Mouse (Mus musculus) MEL (cell line): ENCODE measurements around the gene 2200002J24Rik. TPM values are rescaled to one million over a fixed set of nuclear protein-coding genes. Genes with fewer than 3 reads are reported as not detected.

ENCODE experiments used
- DNase-seq: peaks from one replicate; pipeline ENCODE4 v3.0.0; 2011; ENCODE audit warnings: low read depth, low spot score
- H3K27ac ChIP-seq: 2 replicates; pipeline ENCODE4 v1.5.1; 2012; ENCODE audit warnings: low read depth, mild to moderate bottlenecking, control low read depth, low read length, moderate library complexity; ENCODE audit not compliant: control insufficient read depth
- H3K27me3 ChIP-seq, 2 experiments: fragments of 150-350 bp in 1 of 2; sonication (generic) in 1 of 2; 2 replicates each; pipeline ENCODE4 v1.6.1; 2012; ENCODE audit warnings: low read length in 2 of 2, mild to moderate bottlenecking in 2 of 2, improper control_type of control experiment in 1 of 2, moderate library complexity in 1 of 2; ENCODE audit not compliant: insufficient read depth in 2 of 2, control insufficient read depth in 1 of 2
- H3K36me3 ChIP-seq, 2 experiments: 2 replicates each; pipeline ENCODE4 v1.6.1; 2012 to 2014; ENCODE audit warnings: low read length in 2 of 2, improper control_type of control experiment in 1 of 2, inconsistent platforms in 1 of 2, mild to moderate bottlenecking in 1 of 2; ENCODE audit not compliant: insufficient read depth in 2 of 2, control insufficient read depth in 1 of 2
- H3K4me1 ChIP-seq, 2 experiments: fragments of 150-350 bp in 1 of 2; sonication (generic) in 1 of 2; 2 replicates each; pipeline ENCODE4 v1.6.1; 2012; ENCODE audit warnings: low read length in 2 of 2, improper control_type of control experiment in 1 of 2, mild to moderate bottlenecking in 1 of 2; ENCODE audit not compliant: insufficient read depth in 2 of 2, control insufficient read depth in 1 of 2
- H3K4me3 ChIP-seq, 2 experiments: fragments of 150-350 bp in 1 of 2; sonication (generic) in 1 of 2; 2 replicates each; pipeline ENCODE4 v1.5.1; 2012; ENCODE audit warnings: low read depth in 2 of 2, low read length in 2 of 2, mild to moderate bottlenecking in 2 of 2, moderate library complexity in 2 of 2, control low read depth in 1 of 2, improper control_type of control experiment in 1 of 2; ENCODE audit not compliant: control insufficient read depth in 1 of 2, insufficient read depth in 1 of 2
- H3K79me2 ChIP-seq: 2 replicates; pipeline ENCODE4 v1.6.1; 2012; ENCODE audit warnings: mild to moderate bottlenecking, low read length, moderate library complexity; ENCODE audit not compliant: control insufficient read depth, poor library complexity, insufficient read depth
- H3K9ac ChIP-seq: 2 replicates; pipeline ENCODE4 v1.6.1; 2012; ENCODE audit warnings: low read depth, mild to moderate bottlenecking, control low read depth, low read length, moderate library complexity; ENCODE audit not compliant: control insufficient read depth, poor library complexity, severe bottlenecking
- H3K9me3 ChIP-seq: fragments of 150-350 bp; sonication (generic); replicated peaks from 2 replicates; pipeline ENCODE4 v1.6.1; 2012; ENCODE audit warnings: mild to moderate bottlenecking, low read length, improper control_type of control experiment, moderate library complexity; ENCODE audit not compliant: insufficient read depth
- CHD1 ChIP-seq: IDR thresholded peaks from 2 replicates; pipeline ENCODE4 v1.6.1; 2012; ENCODE audit warnings: low read depth, mild to moderate bottlenecking, inconsistent platforms, low read length, improper control_type of control experiment
- CTCF ChIP-seq, 3 experiments: IDR thresholded peaks in 2 of 3; conservative IDR thresholded peaks in 1 of 3; 2 replicates each; pipeline ENCODE4 v1.5.1; 2011 to 2012; ENCODE audit warnings: low read length in 3 of 3, low read depth in 2 of 3, mild to moderate bottlenecking in 2 of 3, improper control_type of control experiment in 1 of 3, inconsistent platforms in 1 of 3, mixed read lengths in 1 of 3, moderate library complexity in 1 of 3; ENCODE audit not compliant: control insufficient read depth in 1 of 3, insufficient read depth in 1 of 3, poor library complexity in 1 of 3, severe bottlenecking in 1 of 3
- E2F4 ChIP-seq: IDR thresholded peaks from 2 replicates; pipeline ENCODE4 v1.6.1; 2011; ENCODE audit warnings: low read depth, low read length, improper control_type of control experiment, borderline replicate concordance
- EP300 ChIP-seq, 2 experiments: IDR thresholded peaks; 2 replicates each; pipeline ENCODE4 v1.6.1; 2011; ENCODE audit warnings: improper control_type of control experiment in 2 of 2, low read length in 2 of 2, low read depth in 1 of 2, mild to moderate bottlenecking in 1 of 2
- ETS1 ChIP-seq: IDR thresholded peaks from 2 replicates; pipeline ENCODE4 v1.6.1; 2012; ENCODE audit warnings: low read depth, mild to moderate bottlenecking, inconsistent platforms, low read length, improper control_type of control experiment, moderate library complexity
- GABPA ChIP-seq: IDR thresholded peaks from 2 replicates; pipeline ENCODE4 v1.6.1; 2012; ENCODE audit warnings: low read depth, mild to moderate bottlenecking, inconsistent platforms, low read length, improper control_type of control experiment, moderate library complexity
- GATA1 ChIP-seq: IDR thresholded peaks from 2 replicates; pipeline ENCODE4 v1.6.1; 2011; ENCODE audit warnings: low read depth, low read length, improper control_type of control experiment
- JUND ChIP-seq: IDR thresholded peaks from 2 replicates; pipeline ENCODE4 v1.6.1; 2011; ENCODE audit warnings: low read depth, mild to moderate bottlenecking, improper control_type of control experiment, low read length
- MAFK ChIP-seq: IDR thresholded peaks from 2 replicates; pipeline ENCODE4 v1.6.1; 2011; ENCODE audit warnings: low read depth, mild to moderate bottlenecking, low read length, improper control_type of control experiment, borderline replicate concordance
- MAZ ChIP-seq: IDR thresholded peaks from 2 replicates; pipeline ENCODE4 v1.6.1; 2012; ENCODE audit warnings: low read depth, mild to moderate bottlenecking, inconsistent platforms, low read length, improper control_type of control experiment
- MXI1 ChIP-seq: IDR thresholded peaks from 2 replicates; pipeline ENCODE4 v1.6.1; 2011; ENCODE audit warnings: mild to moderate bottlenecking, low read depth, low read length, improper control_type of control experiment
- MYB ChIP-seq: IDR thresholded peaks from 2 replicates; pipeline ENCODE4 v1.6.1; 2011; ENCODE audit warnings: mild to moderate bottlenecking, low read depth, low read length, improper control_type of control experiment
- MYC ChIP-seq: IDR thresholded peaks from 2 replicates; pipeline ENCODE4 v1.6.1; 2011; ENCODE audit warnings: low read depth, mild to moderate bottlenecking, low read length, improper control_type of control experiment, moderate library complexity
- NELFE ChIP-seq: IDR thresholded peaks from 2 replicates; pipeline ENCODE4 v1.6.1; 2011; ENCODE audit warnings: low read depth, low read length, improper control_type of control experiment
- NRF1 ChIP-seq: IDR thresholded peaks from 2 replicates; pipeline ENCODE4 v1.6.1; 2014; ENCODE audit warnings: low read depth, mild to moderate bottlenecking, inconsistent platforms, low read length, improper control_type of control experiment, moderate library complexity; ENCODE audit not compliant: poor library complexity, insufficient read depth, severe bottlenecking
- POLR2A ChIP-seq, 2 experiments: IDR thresholded peaks; 2 replicates each; pipeline ENCODE4 v1.6.1; 2011 to 2012; ENCODE audit warnings: low read length in 2 of 2, mild to moderate bottlenecking in 2 of 2, control low read depth in 1 of 2, improper control_type of control experiment in 1 of 2, low read depth in 1 of 2, moderate library complexity in 1 of 2; ENCODE audit not compliant: control insufficient read depth in 1 of 2, insufficient read depth in 1 of 2, poor library complexity in 1 of 2
- POLR2AphosphoS2 ChIP-seq: IDR thresholded peaks from 2 replicates; pipeline ENCODE4 v1.6.1; 2011; ENCODE audit warnings: low read length, improper control_type of control experiment
- RAD21 ChIP-seq: IDR thresholded peaks from 2 replicates; pipeline ENCODE4 v1.6.1; 2011; ENCODE audit warnings: mild to moderate bottlenecking, low read depth, low read length, improper control_type of control experiment
- RCOR1 ChIP-seq: IDR thresholded peaks from 2 replicates; pipeline ENCODE4 v1.6.1; 2012; ENCODE audit warnings: low read depth, mild to moderate bottlenecking, inconsistent platforms, low read length, improper control_type of control experiment
- SIN3A ChIP-seq: IDR thresholded peaks from 2 replicates; pipeline ENCODE4 v1.6.1; 2012; ENCODE audit warnings: low read length, improper control_type of control experiment, inconsistent platforms
- SMC3 ChIP-seq: IDR thresholded peaks from 2 replicates; pipeline ENCODE4 v1.6.1; 2011; ENCODE audit warnings: low read depth, low read length, improper control_type of control experiment
- TBP ChIP-seq: IDR thresholded peaks from 2 replicates; pipeline ENCODE4 v1.8.0; 2011; ENCODE audit warnings: low read depth, low read length, improper control_type of control experiment
- TCF12 ChIP-seq: IDR thresholded peaks from 2 replicates; pipeline ENCODE4 v1.6.1; 2014; ENCODE audit warnings: low read depth, mild to moderate bottlenecking, inconsistent platforms, low read length, improper control_type of control experiment, moderate library complexity
- USF2 ChIP-seq, 2 experiments: IDR thresholded peaks; 2 replicates each; pipeline ENCODE4 v1.6.1; 2011 to 2012; ENCODE audit warnings: improper control_type of control experiment in 2 of 2, low read length in 2 of 2, borderline replicate concordance in 1 of 2, inconsistent platforms in 1 of 2, low read depth in 1 of 2, mild to moderate bottlenecking in 1 of 2; ENCODE audit not compliant: insufficient read depth in 1 of 2
- ZKSCAN1 ChIP-seq: IDR thresholded peaks from 2 replicates; pipeline ENCODE4 v1.6.1; 2012; ENCODE audit warnings: low read depth, mild to moderate bottlenecking, inconsistent platforms, low read length, improper control_type of control experiment, moderate library complexity
- ZMIZ1 ChIP-seq: IDR thresholded peaks from 2 replicates; pipeline ENCODE4 v1.6.1; 2012; ENCODE audit warnings: low read depth, mild to moderate bottlenecking, inconsistent platforms, low read length, improper control_type of control experiment, moderate library complexity
- ZNF384 ChIP-seq: IDR thresholded peaks from 2 replicates; pipeline ENCODE4 v1.6.1; 2012; ENCODE audit warnings: low read depth, mild to moderate bottlenecking, inconsistent platforms, low read length, improper control_type of control experiment
- polyA plus RNA-seq, 2 experiments: library from polyadenylated mRNA; stranded (reverse) in 1 of 2; unstranded in 1 of 2; fragments of >175 nt in 1 of 2; fragments of >200 nt in 1 of 2; gene quantifications; 2 replicates each; pipeline versions ENCODE4 v1.2.1 to v1.2.4; 2012; ENCODE audit warnings: low replicate concordance in 2 of 2, low read depth in 1 of 2; ENCODE audit not compliant: insufficient read length in 2 of 2, insufficient read depth in 1 of 2, missing spikeins in 1 of 2
- total RNA-seq: library from RNA; depleted of rRNA; stranded (reverse); fragments of 300-350 nt; gene quantifications from 2 replicates; pipeline ENCODE4 v1.2.3, GENCODE M21; 2012; rRNA removed

The 2200002J24Rik gene
- total RNA-seq, result 0.52 TPM in 1 of 2 replicates, not detected in the other
- polyA plus RNA-seq, result 1 to 10 TPM in 1 of 2 experiments, not detected in 1; 1.2 TPM

- Histone ChIP-seq H3K9ac (peak within 1 kb of the TSS; percentile 37), H3K79me2 (no peaks in the 10 kb centered on the region), H3K27ac (peak within 1 kb of the TSS; percentile 42), H3K4me1 (peaks cover 0 to 10% of the 10 kb centered on the region in 2 experiments; a peak in 1 of 4 replicates), H3K4me3 (peak within 1 kb of the TSS; percentile 42 to 52), H3K36me3 (peaks cover 0 to 5% of the 10 kb centered on the region in 2 experiments; a peak in 2 of 4 replicates), H3K9me3 (no peaks in the 10 kb centered on the region), H3K27me3 (no peaks in the 10 kb centered on the region; a peak in 2 of 4 replicates)
- DNase-seq, result peak; percentile 95
- TF ChIP-seq MAZ (no peak), ETS1 (no peak), CTCF (IDR thresholded peaks at IDR 0.05 in 2 of 3, conservative IDR thresholded peaks at IDR 0.05 in 1 of 3; ENCODE audit: control insufficient read depth in 1 of 3, insufficient read depth in 1 of 3, low read depth in 2 of 3, low read length in 3 of 3, poor library complexity in 1 of 3, severe bottlenecking in 1 of 3) (no peak), SIN3A (peak; percentile 69), ZMIZ1 (no peak), MYB (no peak), ZKSCAN1 (no peak), GATA1 (no peak), MXI1 (peak; percentile 52), ZNF384 (0 out of 2 replicates have a peak, but pooled peaks have one; percentile 14), TBP (peak; percentile 19; the same call in 1 of the 2 replicates), POLR2A (IDR thresholded peaks at IDR 0.05; ENCODE audit: control insufficient read depth in 1 of 2, insufficient read depth in 1 of 2, low read depth in 1 of 2, low read length in 2 of 2, poor library complexity in 1 of 2) (peak in 1 of 2 experiments; percentile 60; a peak in 2 of 4 replicates), NELFE (0 out of 2 replicates have a peak, but pooled peaks have one; percentile 34), USF2 (IDR thresholded peaks at IDR 0.05; ENCODE audit: borderline replicate concordance in 1 of 2, insufficient read depth in 1 of 2, low read depth in 1 of 2, low read length in 2 of 2) (no peak), POLR2AphosphoS2 (no peak), TCF12 (no peak)
These were observed at the start of gene 2200002J24Rik for GRCm38 (mm10) chr7:30698589-30698988. Gene 2200002J24Rik (plus strand): TSS chr7:30698926.

- H3K4me1 ChIP-seq, result peaks cover 0 to 3% of the 10 kb centered on the region in 2 experiments; a peak in 1 of 4 replicates
- H3K36me3 ChIP-seq, result peaks cover 0 to 2% of the 10 kb centered on the region in 2 experiments; a peak in 1 of 4 replicates
- H3K9me3 ChIP-seq, result no peaks in the 10 kb centered on the region
- H3K4me3 ChIP-seq, result peak within 1 kb of the TSS; percentile 91
- peak within 1 kb of the TSS; percentile 85 for H3K9ac ChIP-seq
- no peaks in the 10 kb centered on the region for H3K27me3 ChIP-seq
- peaks cover 7% of the 10 kb centered on the region for H3K79me2 ChIP-seq
- DNase-seq, result peak; percentile 99
- no peak within 1 kb of the TSS for H3K27ac ChIP-seq
- TF ChIP-seq EP300 (IDR thresholded peaks at IDR 0.05; ENCODE audit: low read depth in 1 of 2, low read length in 2 of 2), result no peak
- no peak for TF ChIP-seq RCOR1
- peak; percentile 55; the same call in 1 of the 2 replicates for TF ChIP-seq NRF1
- TF ChIP-seq ETS1, result no peak
- TF ChIP-seq SIN3A, result peak; percentile 98
- no peak for TF ChIP-seq TCF12
- TF ChIP-seq CTCF (IDR thresholded peaks at IDR 0.05 in 2 of 3, conservative IDR thresholded peaks at IDR 0.05 in 1 of 3; ENCODE audit: control insufficient read depth in 1 of 3, insufficient read depth in 1 of 3, low read depth in 2 of 3, low read length in 3 of 3, poor library complexity in 1 of 3, severe bottlenecking in 1 of 3), result no peak
- TF ChIP-seq JUND, result no peak
- TF ChIP-seq GABPA, result no peak
- TF ChIP-seq SMC3, result no peak
- peak; percentile 86 for TF ChIP-seq NELFE
- TF ChIP-seq MAFK, result no peak
- no peak for TF ChIP-seq E2F4
- TF ChIP-seq ZKSCAN1, result no peak
- no peak for TF ChIP-seq RAD21
- TF ChIP-seq ZMIZ1, result peak; percentile 85
- TF ChIP-seq MYC, result no peak
- TF ChIP-seq CHD1, result no peak
These were observed 48.9 kb upstream of the 2200002J24Rik start, which contains the start of gene Rbm42 for GRCm38 (mm10) chr7:30649591-30650540. Gene Rbm42 (minus strand): TSS chr7:30650317.
